Comparison of ENCODE assay signal across 8 mouse cellular contexts in the genomic region with DNA sequence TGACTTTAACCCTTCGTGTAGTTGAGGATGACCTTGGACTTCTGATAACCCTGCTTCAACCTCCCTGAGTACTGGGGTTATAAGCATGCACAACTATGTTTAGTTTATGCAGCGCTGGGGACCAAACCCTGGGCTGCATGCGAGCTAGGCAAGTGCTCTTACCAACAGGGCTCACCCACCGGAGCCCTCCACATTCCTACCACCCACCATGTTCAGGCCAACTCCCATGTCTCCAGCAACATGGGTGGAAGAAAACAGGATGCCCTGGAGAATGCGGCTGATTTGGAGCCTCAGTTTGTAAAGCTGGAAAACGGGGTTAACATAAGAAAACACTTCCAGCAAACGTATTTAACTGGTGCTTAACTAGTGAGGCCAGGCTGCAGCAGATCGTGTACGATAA. TPM values are rescaled to one million over a fixed set of nuclear protein-coding genes. Genes with fewer than 3 reads are reported as not detected.
DNase-seq lines count a peak whose midpoint lies in the region; ATAC-seq lines count a peak whose summit lies in the region.
"Had no signal": no experiment of that assay in that cellular context is flagged by ENCODE, and none has a peak within 500 bp of the region (broad histone marks: within the 10 kb centered on the region; RNA-seq: fewer than 3 reads in every experiment).

No protein-coding gene starts in this region.

- no peak for DNase-seq in forebrain, embryonic 11.5 days (ENCODE audit: low spot score)
- DNase-seq in layer of hippocampus, postnatal 25 days (ENCODE audit: extremely low spot score in 1 of 2, low spot score in 1 of 2), result no peak
- DNase-seq in layer of hippocampus, postnatal 36 days, result no peak

- H3K4me2 ChIP-seq in forebrain, embryonic 11.5 days (ENCODE audit: low read depth, low read length, severe bottlenecking), result peak overlapping the region; percentile 87
- H3K4me2 ChIP-seq in limb, embryonic 15.5 days, result peak overlapping the region; percentile 68
- H3K4me2 ChIP-seq in stomach, embryonic 16.5 days (ENCODE audit: low read depth, low read length), result peak overlapping the region; percentile 81

- ATAC-seq in megakaryocyte, adult 5-6 weeks (ENCODE audit: poor library complexity, severe bottlenecking), result no peak
- no peak for ATAC-seq in forebrain, embryonic 11.5 days (replicated peaks; ENCODE audit: low FRiP score)
- ATAC-seq in limb, embryonic 15.5 days (ENCODE audit: insufficient number of reproducible peaks, low FRiP score, low TSS enrichment, low read depth), result no peak
- no peak for ATAC-seq in stomach, embryonic 16.5 days (ENCODE audit: insufficient read depth, low FRiP score)

- no peaks in the 10 kb centered on the region for H3K9me3 ChIP-seq in megakaryocyte, embryonic 14.5 days
- no peaks in the 10 kb centered on the region for H3K9me3 ChIP-seq in forebrain, embryonic 11.5 days (ENCODE audit: control insufficient read depth, low read length)
- no peaks in the 10 kb centered on the region for H3K9me3 ChIP-seq in limb, embryonic 15.5 days
- no peaks in the 10 kb centered on the region for H3K9me3 ChIP-seq in stomach, embryonic 16.5 days (replicated peaks; ENCODE audit: control insufficient read depth, low read length)

- H3K27me3 ChIP-seq in megakaryocyte, embryonic 14.5 days (replicated peaks), result peaks cover 18% of the 10 kb centered on the region
- no peaks in the 10 kb centered on the region for H3K27me3 ChIP-seq in forebrain, embryonic 11.5 days (ENCODE audit: control insufficient read depth, insufficient read depth, low read length)
- H3K27me3 ChIP-seq in limb, embryonic 15.5 days, result no peaks in the 10 kb centered on the region
- H3K27me3 ChIP-seq in stomach, embryonic 16.5 days (ENCODE audit: control insufficient read depth, insufficient read depth, low read length), result no peaks in the 10 kb centered on the region

- H3K9ac ChIP-seq in forebrain, embryonic 11.5 days (ENCODE audit: low read length), result peak overlapping the region; percentile 73; the same call in 1 of the 2 replicates
- H3K9ac ChIP-seq in limb, embryonic 15.5 days, result peak overlapping the region; percentile 92
- peak overlapping the region; percentile 87 for H3K9ac ChIP-seq in stomach, embryonic 16.5 days (ENCODE audit: low read length)

- H3K36me3 ChIP-seq in megakaryocyte, embryonic 14.5 days (replicated peaks; ENCODE audit: low read length), result peaks cover 11% of the 10 kb centered on the region
- H3K36me3 ChIP-seq in forebrain, embryonic 11.5 days (ENCODE audit: control insufficient read depth, insufficient read depth, low read length), result no peaks in the 10 kb centered on the region
- peaks cover 13% of the 10 kb centered on the region for H3K36me3 ChIP-seq in limb, embryonic 15.5 days
- no peaks in the 10 kb centered on the region for H3K36me3 ChIP-seq in stomach, embryonic 16.5 days (ENCODE audit: control insufficient read depth, insufficient read depth, low read length)

- no peak overlapping the region for H3K27ac ChIP-seq in forebrain, embryonic 11.5 days (ENCODE audit: low read depth, low read length)
- peak overlapping the region; percentile 94 for H3K27ac ChIP-seq in limb, embryonic 15.5 days
- no peak overlapping the region; the same call in 1 of the 2 replicates for H3K27ac ChIP-seq in stomach, embryonic 16.5 days (ENCODE audit: low read length)

- WGBS in forebrain, embryonic 11.5 days, result 22% methylated on average over 9 of the region's 9 CpGs
- 18% methylated on average over 9 of the region's 9 CpGs for WGBS in limb, embryonic 15.5 days
- WGBS in stomach, embryonic 16.5 days, result 16% methylated on average over 9 of the region's 9 CpGs

- peak overlapping the region; percentile 97 for H3K4me3 ChIP-seq in megakaryocyte, embryonic 14.5 days (replicated peaks)
- peak overlapping the region; percentile 59 for H3K4me3 ChIP-seq in forebrain, embryonic 11.5 days (ENCODE audit: low read depth, low read length)
- peak overlapping the region; percentile 79 for H3K4me3 ChIP-seq in limb, embryonic 15.5 days
- H3K4me3 ChIP-seq in stomach, embryonic 16.5 days (replicated peaks; ENCODE audit: low read length), result peak overlapping the region; percentile 75

- H3K4me1 ChIP-seq in megakaryocyte, embryonic 14.5 days, result peaks cover 72% of the 10 kb centered on the region
- H3K4me1 ChIP-seq in forebrain, embryonic 11.5 days (replicated peaks; ENCODE audit: control insufficient read depth, insufficient read depth, low read length), result no peaks in the 10 kb centered on the region; the same call in 1 of the 2 replicates
- peaks cover 71% of the 10 kb centered on the region for H3K4me1 ChIP-seq in limb, embryonic 15.5 days
- H3K4me1 ChIP-seq in stomach, embryonic 16.5 days (ENCODE audit: control insufficient read depth, insufficient read depth, low read length), result peaks cover 24% of the 10 kb centered on the region

RNA-seq across cellular contexts. Expression of a gene that starts 0.7 kb away (rescaled TPM):
- 11.8 and 14.9 TPM in 2 replicates for polyA plus RNA-seq in megakaryocyte, embryonic 14.5 days (2012; ENCODE audit: insufficient read depth, low replicate concordance)
- 10.5 TPM in 2 replicates for total RNA-seq in megakaryocyte, adult 5-6 weeks (2015)
- 22.9 and 25.7 TPM in 2 replicates for total RNA-seq in megakaryocyte, adult 5-6 weeks (2017)
- 21.6 and 26.6 TPM in 2 replicates for polyA plus RNA-seq in forebrain, embryonic 11.5 days (2014; fragmentation: Nextera tagmentation; extraction: Ambion mirVana)
- 123 and 129 TPM in 2 replicates for polyA plus RNA-seq in limb, embryonic 15.5 days (2015; fragmentation: Nextera tagmentation; extraction: Ambion mirVana)
- polyA plus RNA-seq in stomach, embryonic 16.5 days (2015; fragmentation: Nextera tagmentation; extraction: Ambion mirVana), result 56.2 and 56.4 TPM in 2 replicates
- total RNA-seq in layer of hippocampus, postnatal 25 days (2021), result 10 to 100 TPM; 21.7 to 25.2 TPM
- 10 to 100 TPM; 21.3 to 25.1 TPM for total RNA-seq in layer of hippocampus, postnatal 36 days (2021)

RNA-seq across cellular contexts. Expression of a gene that starts 4.8 kb away (rescaled TPM):
- 87.3 and 131 TPM in 2 replicates for polyA plus RNA-seq in megakaryocyte, embryonic 14.5 days (2012; ENCODE audit: insufficient read depth, low replicate concordance)
- total RNA-seq in megakaryocyte, adult 5-6 weeks (2015), result 39.4 and 41.4 TPM in 2 replicates
- 42.1 and 45.5 TPM in 2 replicates for total RNA-seq in megakaryocyte, adult 5-6 weeks (2017)
- polyA plus RNA-seq in forebrain, embryonic 11.5 days (2014; fragmentation: Nextera tagmentation; extraction: Ambion mirVana), result 16.3 and 16.7 TPM in 2 replicates
- polyA plus RNA-seq in limb, embryonic 15.5 days (2015; fragmentation: Nextera tagmentation; extraction: Ambion mirVana), result 13.6 and 16.4 TPM in 2 replicates
- polyA plus RNA-seq in stomach, embryonic 16.5 days (2015; fragmentation: Nextera tagmentation; extraction: Ambion mirVana), result 5.8 and 7.5 TPM in 2 replicates
- 10 to 100 TPM; 28.4 to 29.1 TPM for total RNA-seq in layer of hippocampus, postnatal 25 days (2021)
- 10 to 100 TPM; 27.4 to 30.0 TPM for total RNA-seq in layer of hippocampus, postnatal 36 days (2021)

RNA-seq across cellular contexts. Expression of a gene that starts 31.4 kb away (rescaled TPM):
- 19.0 and 25.4 TPM in 2 replicates for polyA plus RNA-seq in megakaryocyte, embryonic 14.5 days (2012; ENCODE audit: insufficient read depth, low replicate concordance)
- 12.5 and 12.7 TPM in 2 replicates for total RNA-seq in megakaryocyte, adult 5-6 weeks (2015)
- total RNA-seq in megakaryocyte, adult 5-6 weeks (2017), result 15.7 and 17.4 TPM in 2 replicates
- polyA plus RNA-seq in forebrain, embryonic 11.5 days (2014; fragmentation: Nextera tagmentation; extraction: Ambion mirVana), result 47.5 and 49.0 TPM in 2 replicates
- polyA plus RNA-seq in limb, embryonic 15.5 days (2015; fragmentation: Nextera tagmentation; extraction: Ambion mirVana), result 37.8 and 42.5 TPM in 2 replicates
- polyA plus RNA-seq in stomach, embryonic 16.5 days (2015; fragmentation: Nextera tagmentation; extraction: Ambion mirVana), result 43.0 and 47.4 TPM in 2 replicates
- total RNA-seq in layer of hippocampus, postnatal 25 days (2021), result 100 to 1,000 TPM; 191 to 194 TPM
- 100 to 1,000 TPM; 174 to 194 TPM for total RNA-seq in layer of hippocampus, postnatal 36 days (2021)

RNA-seq across cellular contexts. Expression of a gene that starts 49.7 kb away (rescaled TPM):
- not detected in 2 replicates for polyA plus RNA-seq in megakaryocyte, embryonic 14.5 days (2012; ENCODE audit: insufficient read depth, low replicate concordance)
- total RNA-seq in megakaryocyte, adult 5-6 weeks (2015), result not detected in 2 replicates
- not detected in 2 replicates for total RNA-seq in megakaryocyte, adult 5-6 weeks (2017)
- not detected in 2 replicates for polyA plus RNA-seq in forebrain, embryonic 11.5 days (2014; fragmentation: Nextera tagmentation; extraction: Ambion mirVana)
- polyA plus RNA-seq in limb, embryonic 15.5 days (2015; fragmentation: Nextera tagmentation; extraction: Ambion mirVana), result 0.19 TPM in 1 of 2 replicates, not detected in the other
- polyA plus RNA-seq in stomach, embryonic 16.5 days (2015; fragmentation: Nextera tagmentation; extraction: Ambion mirVana), result not detected in 2 replicates
- not detected for total RNA-seq in layer of hippocampus, postnatal 25 days (2021)
- total RNA-seq in layer of hippocampus, postnatal 36 days (2021), result not detected
- total RNA-seq: common myeloid progenitor, adult 5-6 weeks had no signal
